Mouse (Mus musculus): ENCODE measurements around the gene Ptprt. TPM values are rescaled to one million over a fixed set of nuclear protein-coding genes. Genes with fewer than 3 reads are reported as not detected.

Ptprt gene
- total and polyA plus RNA-seq, 3 experiments: 0.76 TPM; not detected in 2

DNA sequence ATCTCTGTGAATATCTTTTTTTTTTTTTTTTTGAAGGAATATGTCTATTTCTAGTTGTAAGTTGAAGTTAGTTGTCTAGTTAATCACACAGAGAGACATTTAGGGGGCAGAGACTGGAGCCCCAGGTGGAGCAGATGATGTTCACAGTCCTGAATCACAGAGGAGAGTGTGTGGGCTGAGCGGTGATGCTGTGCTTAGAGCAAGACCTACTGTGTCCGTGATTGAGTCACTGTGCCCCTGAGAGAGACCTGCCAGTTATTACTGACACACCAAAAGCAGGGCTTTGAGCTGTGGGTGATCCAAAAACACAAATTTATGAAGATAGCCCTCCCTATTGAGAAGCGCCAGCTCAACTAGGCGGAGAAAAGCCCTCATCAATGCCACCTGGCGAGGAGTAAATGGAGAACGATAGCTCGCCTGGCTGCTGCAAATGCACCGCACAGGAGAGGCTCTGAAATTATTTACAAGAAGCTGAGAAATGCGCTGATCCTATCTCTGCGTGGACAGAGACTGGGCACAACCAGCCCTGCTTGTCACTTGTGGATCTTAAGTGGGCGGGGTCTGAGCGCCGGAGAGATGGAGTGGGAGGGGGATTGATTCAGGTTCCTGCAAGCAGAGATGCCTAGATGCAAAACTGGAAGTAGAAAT, 1162.4 kb downstream of the Ptprt start:
- H3K4me1 ChIP-seq (ENCODE audit: control insufficient read depth in 1 of 2, insufficient read depth in 2 of 2): no peaks in the 10 kb centered on the region
- H3K79me2 ChIP-seq (replicated peaks; ENCODE audit: control insufficient read depth, extremely low read depth, insufficient read depth, poor library complexity, severe bottlenecking): no peaks in the 10 kb centered on the region
- H3K36me3 ChIP-seq (replicated peaks in 1 of 2; ENCODE audit: control insufficient read depth in 1 of 2, insufficient read depth in 1 of 2, low read length in 1 of 2): no peaks in the 10 kb centered on the region
- H3K4me3 ChIP-seq (replicated peaks in 1 of 3; ENCODE audit: low read depth in 2 of 3, low read length in 2 of 3, poor library complexity in 1 of 3): no peak overlapping the region
- H3K27ac ChIP-seq (ENCODE audit: insufficient read depth, low read depth): no peak overlapping the region
- dilution Hi-C loops (cut with MboI; ENCODE audit: extremely low pct_ligation_motif_present, extremely low pct_unique_long_range_greater_than_20kb, low sequenced_read_pairs) (no loop called here), in situ Hi-C loops (cut with MboI; ENCODE audit: low pct_ligation_motif_present, low pct_unique_long_range_greater_than_20kb, low sequenced_read_pairs) (no loop called here)
- peaks cover 74% of the 10 kb centered on the region for H3K9me3 ChIP-seq (replicated peaks; ENCODE audit: low read length)
- no peaks in the 10 kb centered on the region for H3K27me3 ChIP-seq (replicated peaks)
- DNase-seq (ENCODE audit: extremely low read depth): no peak
- no peak overlapping the region for H3K9ac ChIP-seq (ENCODE audit: insufficient read depth, low read depth)
- H3K4me2 ChIP-seq (ENCODE audit: insufficient read depth, low read depth, poor library complexity, severe bottlenecking): no peak overlapping the region
- TF ChIP-seq RCOR1 (conservative IDR thresholded peaks at IDR 0.05; ENCODE audit: low read depth, low read length) (no peak), MYC (IDR thresholded peaks at IDR 0.05; ENCODE audit: low read depth, low read length) (no peak), NRF1 (IDR thresholded peaks at IDR 0.05; ENCODE audit: low read depth, low read length) (no peak), MXI1 (IDR thresholded peaks at IDR 0.05; ENCODE audit: low read depth, low read length) (no peak), HCFC1 (IDR thresholded peaks at IDR 0.05; ENCODE audit: low read depth, low read length) (no peak), TBP (conservative IDR thresholded peaks at IDR 0.05; ENCODE audit: low read depth, low read length) (no peak), E2F4 (IDR thresholded peaks at IDR 0.05; ENCODE audit: insufficient replicate concordance, low read depth, low read length) (no peak), NELFE (IDR thresholded peaks at IDR 0.05; ENCODE audit: low read depth, low read length) (no peak), CHD2 (IDR thresholded peaks at IDR 0.05; ENCODE audit: low read length) (no peak), UBTF (IDR thresholded peaks at IDR 0.05; ENCODE audit: low read depth, low read length) (no peak), KAT2A (IDR thresholded peaks at IDR 0.05; ENCODE audit: insufficient replicate concordance, low read length) (no peak), SIN3A (IDR thresholded peaks at IDR 0.05; ENCODE audit: low read length) (no peak), ZKSCAN1 (IDR thresholded peaks at IDR 0.05; ENCODE audit: borderline replicate concordance, low read depth, low read length) (no peak), GABPA (IDR thresholded peaks at IDR 0.05; ENCODE audit: insufficient replicate concordance, low read depth, low read length) (no peak), ZC3H11A (IDR thresholded peaks at IDR 0.05; ENCODE audit: low read depth, low read length) (no peak)

DNA sequence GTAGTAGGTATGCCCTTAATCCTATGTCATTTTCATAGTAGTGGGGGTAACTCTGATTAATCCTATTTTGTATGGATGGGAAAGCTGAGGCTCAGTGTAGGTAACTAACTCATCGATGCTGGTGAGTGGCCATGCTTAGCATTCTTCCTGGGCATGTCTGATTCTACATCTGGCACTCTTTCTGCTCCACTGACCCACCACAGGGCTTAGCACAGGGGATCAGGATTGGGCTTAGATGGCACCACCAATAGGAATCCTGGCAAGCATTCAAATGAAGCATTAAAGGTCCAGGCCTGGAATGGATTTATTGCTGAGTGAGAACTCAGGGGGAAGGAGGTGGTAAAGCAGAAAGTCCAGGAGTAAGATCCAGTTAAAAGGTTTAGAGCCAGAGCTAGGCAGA, 1179.2 kb downstream of the Ptprt start:
- H3K27ac ChIP-seq (ENCODE audit: insufficient read depth, low read depth): no peak overlapping the region
- dilution Hi-C loops (cut with MboI; ENCODE audit: extremely low pct_ligation_motif_present, extremely low pct_unique_long_range_greater_than_20kb, low sequenced_read_pairs): no loop called here
- in situ Hi-C loops (cut with MboI; ENCODE audit: low pct_ligation_motif_present, low pct_unique_long_range_greater_than_20kb, low sequenced_read_pairs): no loop called here
- H3K9me3 ChIP-seq (replicated peaks; ENCODE audit: low read length): peaks cover 43% of the 10 kb centered on the region
- no peaks in the 10 kb centered on the region for H3K4me1 ChIP-seq (ENCODE audit: control insufficient read depth in 1 of 2, insufficient read depth in 2 of 2)
- DNase-seq (ENCODE audit: extremely low read depth): no peak
- TF ChIP-seq JUN (IDR thresholded peaks at IDR 0.05; ENCODE audit: insufficient read depth, low read depth, low read length) (no peak), HCFC1 (IDR thresholded peaks at IDR 0.05; ENCODE audit: low read depth, low read length) (no peak), EP300 (IDR thresholded peaks at IDR 0.05; ENCODE audit: low read length) (no peak), E2F4 (IDR thresholded peaks at IDR 0.05; ENCODE audit: insufficient replicate concordance, low read depth, low read length) (no peak), SMC3 (IDR thresholded peaks at IDR 0.05; ENCODE audit: low read depth, low read length) (no peak), ELF1 (IDR thresholded peaks at IDR 0.05; ENCODE audit: low read depth, low read length) (no peak), MYC (IDR thresholded peaks at IDR 0.05; ENCODE audit: low read depth, low read length) (no peak), SIN3A (IDR thresholded peaks at IDR 0.05; ENCODE audit: low read length) (no peak), POLR2AphosphoS2 (IDR thresholded peaks at IDR 0.05; ENCODE audit: low read depth, low read length) (no peak), TCF12 (IDR thresholded peaks at IDR 0.05; ENCODE audit: low read depth, low read length) (no peak), CHD1 (IDR thresholded peaks at IDR 0.05; ENCODE audit: low read depth, low read length) (no peak), RAD21 (IDR thresholded peaks at IDR 0.05; ENCODE audit: low read depth, low read length) (no peak), MAFK (IDR thresholded peaks at IDR 0.05; ENCODE audit: insufficient replicate concordance, low read length) (no peak)
- H3K4me3 ChIP-seq (replicated peaks in 1 of 3; ENCODE audit: low read depth in 2 of 3, low read length in 2 of 3, poor library complexity in 1 of 3): no peak overlapping the region
- no peaks in the 10 kb centered on the region for H3K27me3 ChIP-seq (replicated peaks)
- H3K4me2 ChIP-seq (ENCODE audit: insufficient read depth, low read depth, poor library complexity, severe bottlenecking): no peak overlapping the region
- no peak overlapping the region for H3K9ac ChIP-seq (ENCODE audit: insufficient read depth, low read depth)
- H3K79me2 ChIP-seq (replicated peaks; ENCODE audit: control insufficient read depth, extremely low read depth, insufficient read depth, poor library complexity, severe bottlenecking): no peaks in the 10 kb centered on the region
- no peaks in the 10 kb centered on the region for H3K36me3 ChIP-seq (replicated peaks in 1 of 2; ENCODE audit: control insufficient read depth in 1 of 2, insufficient read depth in 1 of 2, low read length in 1 of 2)

Data from CH12.LX (cell line).